Comparison of ENCODE assay signal across 8 mouse cellular contexts in genomic region chr9:111118891-111119441, GRCm38 (mm10). TPM values are rescaled to one million over a fixed set of nuclear protein-coding genes. Genes with fewer than 3 reads are reported as not detected.
DNase-seq lines count a peak whose midpoint lies in the region; ATAC-seq and TF ChIP-seq lines count a peak whose summit lies in the region.

No protein-coding gene starts in this region.

- peak overlapping the region; percentile 75 for H3K4me2 ChIP-seq in embryonic facial prominence, embryonic 15.5 days (replicated peaks)
- peak overlapping the region; percentile 69 for H3K4me2 ChIP-seq in limb, embryonic 15.5 days
- H3K4me2 ChIP-seq in midbrain, postnatal 0 days (ENCODE audit: low read depth, low read length, poor library complexity, severe bottlenecking), result peak overlapping the region; percentile 89

- no peaks in the 10 kb centered on the region for H3K9me3 ChIP-seq in embryonic facial prominence, embryonic 15.5 days (replicated peaks)
- H3K9me3 ChIP-seq in limb, embryonic 15.5 days, result no peaks in the 10 kb centered on the region
- H3K9me3 ChIP-seq in midbrain, postnatal 0 days (ENCODE audit: low read length), result no peaks in the 10 kb centered on the region

- ATAC-seq in embryonic facial prominence, embryonic 15.5 days (ENCODE audit: insufficient number of reproducible peaks, low FRiP score, low TSS enrichment, low read depth), result no peak
- ATAC-seq in limb, embryonic 15.5 days (ENCODE audit: insufficient number of reproducible peaks, low FRiP score, low TSS enrichment, low read depth), result no peak
- no peak for ATAC-seq in midbrain, postnatal 0 days (ENCODE audit: low FRiP score)

- 4% methylated on average over 17 of the region's 17 CpGs for whole genome bisulfite sequencing in embryonic facial prominence, embryonic 15.5 days
- WGBS in limb, embryonic 15.5 days, result 5% methylated on average over 17 of the region's 17 CpGs
- 14% methylated on average over 17 of the region's 17 CpGs for WGBS in midbrain, postnatal 0 days

- peak; percentile 39 for DNase-seq in urinary bladder, postnatal 14 days (ENCODE audit: low spot score)
- no peak for DNase-seq in urinary bladder, postnatal 4 days (ENCODE audit: low spot score in 2 of 2)
- DNase-seq in heart, postnatal 4 days, result peak; percentile 50
- DNase-seq in midbrain, postnatal 0 days (ENCODE audit: low spot score), result peak; percentile 27
- DNase-seq in spleen, postnatal 36 days (ENCODE audit: low spot score in 2 of 2), result no peak
- no peak for DNase-seq in cerebellum, adult 11-12 months

- peaks cover 23% of the 10 kb centered on the region for H3K4me1 ChIP-seq in embryonic facial prominence, embryonic 15.5 days
- peaks cover 21% of the 10 kb centered on the region for H3K4me1 ChIP-seq in limb, embryonic 15.5 days
- peaks cover 3% of the 10 kb centered on the region; the same call in 1 of the 2 replicates for H3K4me1 ChIP-seq in midbrain, postnatal 0 days (ENCODE audit: insufficient read depth, low read length)

- no peaks in the 10 kb centered on the region for H3K36me3 ChIP-seq in embryonic facial prominence, embryonic 15.5 days
- no peaks in the 10 kb centered on the region for H3K36me3 ChIP-seq in limb, embryonic 15.5 days
- H3K36me3 ChIP-seq in midbrain, postnatal 0 days (ENCODE audit: insufficient read depth, low read length), result no peaks in the 10 kb centered on the region

- peak overlapping the region; percentile 79 for H3K9ac ChIP-seq in embryonic facial prominence, embryonic 15.5 days
- peak overlapping the region; percentile 87; the same call in 1 of the 2 replicates for H3K9ac ChIP-seq in limb, embryonic 15.5 days
- peak overlapping the region; percentile 75; the same call in 1 of the 2 replicates for H3K9ac ChIP-seq in midbrain, postnatal 0 days (replicated peaks; ENCODE audit: low read length, poor library complexity, severe bottlenecking)

- H3K27me3 ChIP-seq in embryonic facial prominence, embryonic 15.5 days, result no peaks in the 10 kb centered on the region
- no peaks in the 10 kb centered on the region for H3K27me3 ChIP-seq in limb, embryonic 15.5 days
- H3K27me3 ChIP-seq in midbrain, postnatal 0 days (ENCODE audit: insufficient read depth, low read length), result no peaks in the 10 kb centered on the region

- H3K27ac ChIP-seq in embryonic facial prominence, embryonic 15.5 days (replicated peaks), result peak overlapping the region; percentile 82
- peak overlapping the region; percentile 81; the same call in 1 of the 2 replicates for H3K27ac ChIP-seq in limb, embryonic 15.5 days
- H3K27ac ChIP-seq in midbrain, postnatal 0 days (ENCODE audit: low read depth, low read length), result peak overlapping the region; percentile 80; the same call in 1 of the 2 replicates

- no peak for TF ChIP-seq CTCF in midbrain, postnatal 0 days (IDR thresholded peaks at IDR 0.05)

- peak overlapping the region; percentile 97 for H3K4me3 ChIP-seq in embryonic facial prominence, embryonic 15.5 days (replicated peaks)
- H3K4me3 ChIP-seq in limb, embryonic 15.5 days, result peak overlapping the region; percentile 98
- peak overlapping the region; percentile 94 for H3K4me3 ChIP-seq in midbrain, postnatal 0 days (ENCODE audit: low read depth, low read length)

RNA-seq across cellular contexts. Expression of gene Lrrfip2, which starts 1.6 kb away (rescaled TPM):
- polyA plus RNA-seq in embryonic facial prominence, embryonic 15.5 days (2015; fragmentation: Nextera tagmentation; extraction: Ambion mirVana), result 40.0 and 41.9 TPM in 2 replicates
- 100 to 1,000 TPM; 132 to 133 TPM for total RNA-seq in heart, postnatal 4 days (2021)
- polyA plus RNA-seq in limb, embryonic 15.5 days (2015; fragmentation: Nextera tagmentation; extraction: Ambion mirVana), result 39.1 and 39.7 TPM in 2 replicates
- 23.7 and 32.7 TPM in 2 replicates for total RNA-seq in midbrain, postnatal 0 days (2014; rRNA removed)
- polyA plus RNA-seq in midbrain, postnatal 0 days (2015; fragmentation: Nextera tagmentation; extraction: Ambion mirVana), result 42.2 and 44.0 TPM in 2 replicates

Comparison
In these comparisons a context has a peak if more than half of its experiments do, and no peak if none do; other contexts are left out.
1. DNase-seq: peak in urinary bladder, postnatal 14 days (single experiment), heart, postnatal 4 days (single experiment) and midbrain, postnatal 0 days (single experiment); none in urinary bladder, postnatal 4 days (0 of 2), spleen, postnatal 36 days (0 of 2) and cerebellum, adult 11-12 months (single experiment).
2. Peak in every context shown above with its lines, with median percentiles within 50 percentile points of each other: H3K27ac ChIP-seq, H3K4me2 ChIP-seq, H3K4me3 ChIP-seq and H3K9ac ChIP-seq.